Mouse (Mus musculus) thymus, adult 2 months (tissue): ENCODE data around the gene Lpar3.

Source experiments
- CTCF ChIP-seq: fragments of 200-500 bp; IDR thresholded peaks from 2 replicates; pipeline ENCODE4 v1.5.1; 2012; ENCODE audit warnings: mild to moderate bottlenecking, control low read depth, low read length, moderate library complexity, borderline replicate concordance; ENCODE audit not compliant: control insufficient read depth, poor library complexity, insufficient read depth; ENCODE audit errors: extremely low read depth
- POLR2A ChIP-seq: fragments of 200-500 bp; IDR thresholded peaks from 2 replicates; pipeline ENCODE4 v1.6.1; 2012; ENCODE audit warnings: mild to moderate bottlenecking, low read length, control low read depth, moderate library complexity; ENCODE audit not compliant: control insufficient read depth, poor library complexity, insufficient read depth; ENCODE audit errors: extremely low read depth

DNA sequence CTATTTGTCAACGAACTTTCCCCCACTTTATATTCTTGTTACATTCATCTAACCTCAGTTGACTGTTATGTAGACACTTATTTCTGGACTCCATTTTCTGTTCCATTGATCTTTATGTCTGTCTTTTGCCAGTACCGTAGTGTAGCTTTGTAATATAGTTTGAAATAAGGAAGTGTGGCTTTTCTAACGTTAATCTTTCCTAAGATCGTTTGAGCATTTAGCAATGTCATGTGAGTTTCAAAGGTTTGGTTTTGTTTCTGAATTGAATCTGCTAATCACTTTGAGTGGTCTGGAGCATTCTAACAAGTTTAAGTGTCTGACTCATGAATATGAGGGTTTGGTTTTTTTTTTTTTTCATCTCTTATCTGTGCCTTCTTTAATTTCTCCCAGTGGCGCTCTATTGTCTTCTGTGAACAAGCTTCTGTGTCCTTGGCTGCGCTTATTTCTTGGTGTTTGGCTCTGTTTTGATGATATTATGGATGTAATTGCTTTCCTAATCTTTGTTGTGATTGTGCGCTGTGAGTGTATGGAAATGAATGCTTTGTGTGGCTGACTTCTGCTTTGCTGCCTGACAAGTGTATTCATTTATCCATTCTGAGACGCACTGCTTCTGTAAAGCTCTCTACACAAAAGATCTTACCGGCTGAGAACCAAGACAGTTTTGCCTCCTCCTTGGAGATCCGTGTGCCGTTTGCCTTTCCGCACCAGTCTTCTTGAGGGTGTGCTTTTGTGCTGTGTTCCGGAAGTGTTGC is 8.0 kb downstream of the Lpar3 start:
- TF ChIP-seq CTCF (no peak), POLR2A (no peak)
